Mouse (Mus musculus): ENCODE data around the gene Myo1g. TPM values are rescaled to one million over a fixed set of nuclear protein-coding genes. Genes with fewer than 3 reads are reported as not detected.
A peak's percentile ranks its signal among the peaks of the same experiment; 100 is the strongest.

The Myo1g gene
- 8.5 and 8.7 TPM in 2 replicates for polyA plus RNA-seq (2015; fragmentation: Nextera tagmentation; extraction: Ambion mirVana)

DNA sequence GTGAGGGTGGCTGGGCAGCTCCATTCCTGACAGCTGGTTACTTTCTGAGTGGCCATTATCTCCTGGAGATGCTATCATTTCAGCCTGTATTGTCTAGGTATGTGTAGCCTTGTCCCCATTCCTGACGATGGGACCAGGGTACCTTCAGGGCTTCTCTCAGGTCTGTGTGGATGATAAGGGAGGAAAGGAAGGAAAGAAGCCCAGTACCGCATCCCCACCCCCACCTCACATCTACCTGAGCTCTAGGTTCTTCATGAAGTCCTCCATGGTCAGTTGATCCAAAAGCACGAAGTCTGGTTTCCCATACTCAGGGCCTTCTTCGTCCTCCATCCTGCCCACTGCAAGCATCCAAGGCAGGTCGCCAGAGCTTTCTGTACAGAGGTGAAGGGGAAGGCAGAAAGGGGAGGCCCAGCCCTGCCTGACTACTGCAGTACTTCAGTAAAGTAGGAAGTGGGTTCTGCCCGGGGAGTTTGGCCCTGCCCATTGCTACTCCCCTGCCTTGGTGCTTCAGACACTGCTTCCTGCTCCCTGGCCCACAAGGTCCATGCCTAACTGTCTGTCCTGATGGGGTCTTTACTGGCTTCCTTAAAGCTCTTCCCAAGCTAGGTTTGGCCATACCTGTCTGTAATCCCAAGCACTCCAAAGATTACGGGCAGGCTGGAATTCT is at the start of gene Myo1g:
Gene Myo1g, minus strand, starts transcription at position 459 of the 667 bp plus-strand sequence.
- Histone ChIP-seq H3K27me3 (ENCODE audit: control insufficient read depth, insufficient read depth, low read depth, low read length) (no peaks in the 10 kb centered on the region), H3K9me3 (replicated peaks; ENCODE audit: control insufficient read depth, low read length) (no peaks in the 10 kb centered on the region), H3K4me1 (ENCODE audit: control insufficient read depth, low read depth, low read length) (peaks cover 3% of the 10 kb centered on the region; the same call in 1 of the 2 replicates), H3K9ac (ENCODE audit: low read depth, low read length) (peak within 1 kb of the TSS; percentile 25; the same call in 1 of the 2 replicates), H3K4me3 (ENCODE audit: low read depth, low read length) (peak within 1 kb of the TSS; percentile 42), H3K27ac (ENCODE audit: low read length) (peak within 1 kb of the TSS; percentile 71), H3K36me3 (ENCODE audit: control insufficient read depth, insufficient read depth) (peaks cover 11% of the 10 kb centered on the region), H3K4me2 (ENCODE audit: low read depth, low read length) (peak within 1 kb of the TSS; percentile 8)
- ATAC-seq (ENCODE audit: low read depth): no peak; the same call in 1 of the 2 replicates
- WGBS (ENCODE audit: insufficient replicate concordance): 12% methylated on average over 7 of the region's 7 CpGs

DNA sequence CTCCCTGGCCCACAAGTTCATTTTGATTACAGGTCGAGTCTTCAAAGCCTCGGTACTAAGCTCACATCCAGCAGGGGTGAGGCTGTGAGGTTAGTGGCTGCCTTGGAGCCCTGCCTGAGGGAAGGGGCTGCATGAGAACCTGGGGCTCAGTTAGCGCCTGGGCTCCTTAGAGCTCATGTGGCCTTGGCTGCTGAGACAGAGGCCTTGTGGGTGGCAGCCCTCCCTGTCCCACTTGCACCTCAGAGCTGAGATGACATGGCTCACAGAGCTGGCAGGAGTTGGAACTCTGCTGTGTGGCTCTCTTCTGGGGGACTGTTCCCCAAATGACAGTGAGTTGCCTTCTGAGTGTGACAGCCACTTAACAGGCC is 48.6 kb upstream of the Myo1g start:
- Histone ChIP-seq H3K4me3 (ENCODE audit: low read depth, low read length) (no peak overlapping the region), H3K9me3 (replicated peaks; ENCODE audit: control insufficient read depth, low read length) (no peaks in the 10 kb centered on the region), H3K27me3 (ENCODE audit: control insufficient read depth, insufficient read depth, low read depth, low read length) (no peaks in the 10 kb centered on the region), H3K36me3 (ENCODE audit: control insufficient read depth, insufficient read depth) (peaks cover 3% of the 10 kb centered on the region), H3K4me2 (ENCODE audit: low read depth, low read length) (no peak overlapping the region), H3K9ac (ENCODE audit: low read depth, low read length) (no peak overlapping the region), H3K4me1 (ENCODE audit: control insufficient read depth, low read depth, low read length) (peaks cover 17% of the 10 kb centered on the region), H3K27ac (ENCODE audit: low read length) (no peak overlapping the region)
- no peak for ATAC-seq (ENCODE audit: low read depth)
- 41% methylated on average over 3 of the region's 3 CpGs for WGBS (ENCODE audit: insufficient replicate concordance)

- Histone ChIP-seq H3K27ac (ENCODE audit: low read length) (no peak overlapping the region), H3K36me3 (ENCODE audit: control insufficient read depth, insufficient read depth) (peaks cover 2% of the 10 kb centered on the region), H3K4me1 (ENCODE audit: control insufficient read depth, low read depth, low read length) (peaks cover 17% of the 10 kb centered on the region), H3K9ac (ENCODE audit: low read depth, low read length) (no peak overlapping the region), H3K4me2 (ENCODE audit: low read depth, low read length) (no peak overlapping the region), H3K4me3 (ENCODE audit: low read depth, low read length) (no peak overlapping the region), H3K9me3 (replicated peaks; ENCODE audit: control insufficient read depth, low read length) (no peaks in the 10 kb centered on the region), H3K27me3 (ENCODE audit: control insufficient read depth, insufficient read depth, low read depth, low read length) (no peaks in the 10 kb centered on the region)
- ATAC-seq (ENCODE audit: low read depth): 0 out of 2 replicates have a peak, but pooled peaks have one; percentile 6
- WGBS (ENCODE audit: insufficient replicate concordance): 40% methylated on average over 11 of the region's 11 CpGs
Observed at GRCm38 (mm10) chr11:6568584-6569409, 48.0 kb upstream of the Myo1g start.

- Histone ChIP-seq H3K4me2 (ENCODE audit: low read depth, low read length) (no peak overlapping the region), H3K27ac (ENCODE audit: low read length) (no peak overlapping the region; the same call in 1 of the 2 replicates), H3K27me3 (ENCODE audit: control insufficient read depth, insufficient read depth, low read depth, low read length) (no peaks in the 10 kb centered on the region), H3K9ac (ENCODE audit: low read depth, low read length) (no peak overlapping the region), H3K36me3 (ENCODE audit: control insufficient read depth, insufficient read depth) (no peaks in the 10 kb centered on the region; the same call in 1 of the 2 replicates), H3K9me3 (replicated peaks; ENCODE audit: control insufficient read depth, low read length) (no peaks in the 10 kb centered on the region), H3K4me3 (ENCODE audit: low read depth, low read length) (no peak overlapping the region), H3K4me1 (ENCODE audit: control insufficient read depth, low read depth, low read length) (peaks cover 17% of the 10 kb centered on the region)
- 30% methylated on average over 8 of the region's 8 CpGs for WGBS (ENCODE audit: insufficient replicate concordance)
- ATAC-seq (ENCODE audit: low read depth): peak; percentile 31; the same call in 1 of the 2 replicates
Observed at GRCm38 (mm10) chr11:6567951-6568350, 47.2 kb upstream of the Myo1g start.

DNA sequence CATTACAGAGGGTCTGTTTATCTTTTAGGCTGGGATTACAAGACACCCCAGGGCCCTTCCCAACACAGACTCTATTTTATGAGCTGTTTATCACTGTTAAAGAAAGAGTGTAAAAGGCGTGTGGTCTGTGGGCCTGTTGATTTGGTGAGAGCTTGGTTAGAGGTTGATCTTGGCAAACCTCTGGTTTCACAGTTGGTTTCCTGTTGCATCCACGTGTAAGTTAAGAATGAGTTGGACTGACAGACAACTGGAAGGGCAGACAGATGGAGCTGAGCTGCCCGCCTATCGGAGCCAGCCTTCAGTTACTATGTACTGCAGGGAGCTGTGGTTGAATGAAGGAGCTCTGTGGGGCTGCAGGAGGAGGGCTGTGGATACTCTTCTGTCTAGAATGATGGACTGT is 45.7 kb upstream of the Myo1g start:
- Histone ChIP-seq H3K4me1 (ENCODE audit: control insufficient read depth, low read depth, low read length) (peaks cover 17% of the 10 kb centered on the region), H3K27ac (ENCODE audit: low read length) (no peak overlapping the region), H3K9ac (ENCODE audit: low read depth, low read length) (no peak overlapping the region), H3K36me3 (ENCODE audit: control insufficient read depth, insufficient read depth) (no peaks in the 10 kb centered on the region), H3K27me3 (ENCODE audit: control insufficient read depth, insufficient read depth, low read depth, low read length) (no peaks in the 10 kb centered on the region), H3K9me3 (replicated peaks; ENCODE audit: control insufficient read depth, low read length) (no peaks in the 10 kb centered on the region), H3K4me3 (ENCODE audit: low read depth, low read length) (no peak overlapping the region), H3K4me2 (ENCODE audit: low read depth, low read length) (no peak overlapping the region)
- no peak for ATAC-seq (ENCODE audit: low read depth)
- 39% methylated on average over 4 of the region's 4 CpGs for WGBS (ENCODE audit: insufficient replicate concordance)

DNA sequence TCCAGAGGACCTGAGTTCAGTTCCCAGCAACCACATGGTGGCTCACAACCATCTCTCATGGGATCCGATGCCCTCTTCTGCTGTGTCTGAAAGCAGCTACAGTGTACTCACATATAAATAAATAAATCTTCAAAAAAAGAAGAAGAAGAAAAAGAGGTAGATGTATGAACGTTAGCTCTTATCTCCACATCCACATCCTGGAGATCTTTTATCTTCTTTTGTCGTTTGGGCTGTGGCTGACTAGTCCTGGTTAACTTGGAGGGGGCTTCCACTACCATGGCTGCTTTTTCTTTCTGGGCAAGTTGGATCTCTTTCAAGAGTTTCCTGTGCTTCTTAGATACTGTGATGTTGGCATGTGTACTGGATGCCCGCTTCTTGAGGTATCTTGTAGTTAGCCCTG is 42.4 kb upstream of the Myo1g start:
- WGBS (ENCODE audit: insufficient replicate concordance): 55% methylated on average over 4 of the region's 4 CpGs
- Histone ChIP-seq H3K27ac (ENCODE audit: low read length) (no peak overlapping the region), H3K4me2 (ENCODE audit: low read depth, low read length) (no peak overlapping the region), H3K4me3 (ENCODE audit: low read depth, low read length) (no peak overlapping the region), H3K9me3 (replicated peaks; ENCODE audit: control insufficient read depth, low read length) (no peaks in the 10 kb centered on the region), H3K27me3 (ENCODE audit: control insufficient read depth, insufficient read depth, low read depth, low read length) (no peaks in the 10 kb centered on the region), H3K4me1 (ENCODE audit: control insufficient read depth, low read depth, low read length) (peaks cover 13% of the 10 kb centered on the region), H3K36me3 (ENCODE audit: control insufficient read depth, insufficient read depth) (no peaks in the 10 kb centered on the region), H3K9ac (ENCODE audit: low read depth, low read length) (no peak overlapping the region)
- ATAC-seq (ENCODE audit: low read depth): no peak

DNA sequence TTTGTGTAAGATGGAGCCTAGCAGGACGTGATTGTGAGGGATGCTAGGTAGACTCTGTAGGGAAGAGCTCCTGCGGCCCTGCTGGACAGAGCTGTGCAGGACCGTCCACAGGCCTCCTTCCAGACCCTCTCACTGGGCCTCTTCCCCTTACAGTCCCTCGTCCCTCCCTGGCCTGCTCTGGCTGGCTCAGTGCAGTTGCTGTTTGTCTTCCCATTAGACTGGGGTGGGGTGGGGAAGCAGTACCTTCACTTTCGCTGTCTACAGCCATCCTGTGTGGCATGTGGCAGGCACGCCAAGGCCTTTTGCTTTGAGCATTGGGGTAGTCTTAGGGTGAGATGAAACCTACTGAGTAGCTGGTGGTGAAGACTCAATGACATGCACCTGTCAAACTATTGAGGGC is 41.6 kb upstream of the Myo1g start:
- Histone ChIP-seq H3K9ac (ENCODE audit: low read depth, low read length) (no peak overlapping the region), H3K27me3 (ENCODE audit: control insufficient read depth, insufficient read depth, low read depth, low read length) (no peaks in the 10 kb centered on the region), H3K9me3 (replicated peaks; ENCODE audit: control insufficient read depth, low read length) (no peaks in the 10 kb centered on the region), H3K4me2 (ENCODE audit: low read depth, low read length) (peak overlapping the region; percentile 22; the same call in 1 of the 2 replicates), H3K27ac (ENCODE audit: low read length) (no peak overlapping the region), H3K4me1 (ENCODE audit: control insufficient read depth, low read depth, low read length) (peaks cover 10% of the 10 kb centered on the region), H3K4me3 (ENCODE audit: low read depth, low read length) (peak overlapping the region; percentile 41), H3K36me3 (ENCODE audit: control insufficient read depth, insufficient read depth) (no peaks in the 10 kb centered on the region)
- 38% methylated on average over 6 of the region's 6 CpGs for whole genome bisulfite sequencing (ENCODE audit: insufficient replicate concordance)
- ATAC-seq (ENCODE audit: low read depth): 0 out of 2 replicates have a peak, but pooled peaks have one; percentile 35

DNA sequence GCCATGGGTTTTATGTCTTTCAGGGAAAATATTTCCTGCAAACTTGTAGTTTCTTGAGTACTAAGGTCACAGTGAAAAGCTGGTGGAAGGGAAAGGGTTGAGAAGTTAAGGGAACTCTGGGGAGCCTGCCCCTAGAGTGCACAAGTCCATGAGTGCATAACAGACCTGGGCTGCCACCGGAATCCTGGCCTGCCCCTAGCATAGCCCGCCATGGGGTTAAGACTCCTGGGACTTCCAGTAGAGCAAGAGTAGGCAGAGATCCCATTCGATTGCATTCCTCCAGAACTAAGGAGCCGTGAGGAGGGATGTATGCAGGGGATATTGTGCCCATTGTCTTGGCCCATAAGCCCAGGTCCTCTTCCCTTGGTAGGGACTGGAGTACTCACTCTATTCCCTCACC is 40.7 kb upstream of the Myo1g start:
- no peak for ATAC-seq (ENCODE audit: low read depth)
- H3K4me2 ChIP-seq (ENCODE audit: low read depth, low read length): peak overlapping the region; percentile 17; the same call in 1 of the 2 replicates
- H3K27ac ChIP-seq (ENCODE audit: low read length): peak overlapping the region; percentile 5; the same call in 1 of the 2 replicates
- 38% methylated on average over 4 of the region's 4 CpGs for WGBS (ENCODE audit: insufficient replicate concordance)
- H3K9ac ChIP-seq (ENCODE audit: low read depth, low read length): no peak overlapping the region
- peak overlapping the region; percentile 41 for H3K4me3 ChIP-seq (ENCODE audit: low read depth, low read length)
- H3K4me1 ChIP-seq (ENCODE audit: control insufficient read depth, low read depth, low read length): peaks cover 10% of the 10 kb centered on the region
- H3K36me3 ChIP-seq (ENCODE audit: control insufficient read depth, insufficient read depth): no peaks in the 10 kb centered on the region
- no peaks in the 10 kb centered on the region for H3K27me3 ChIP-seq (ENCODE audit: control insufficient read depth, insufficient read depth, low read depth, low read length)
- H3K9me3 ChIP-seq (replicated peaks; ENCODE audit: control insufficient read depth, low read length): no peaks in the 10 kb centered on the region
